Mouse (Mus musculus): ENCODE data around the gene Necab3.
A peak's percentile ranks its signal among the peaks of the same experiment; 100 is the strongest.

Necab3 gene

DNA sequence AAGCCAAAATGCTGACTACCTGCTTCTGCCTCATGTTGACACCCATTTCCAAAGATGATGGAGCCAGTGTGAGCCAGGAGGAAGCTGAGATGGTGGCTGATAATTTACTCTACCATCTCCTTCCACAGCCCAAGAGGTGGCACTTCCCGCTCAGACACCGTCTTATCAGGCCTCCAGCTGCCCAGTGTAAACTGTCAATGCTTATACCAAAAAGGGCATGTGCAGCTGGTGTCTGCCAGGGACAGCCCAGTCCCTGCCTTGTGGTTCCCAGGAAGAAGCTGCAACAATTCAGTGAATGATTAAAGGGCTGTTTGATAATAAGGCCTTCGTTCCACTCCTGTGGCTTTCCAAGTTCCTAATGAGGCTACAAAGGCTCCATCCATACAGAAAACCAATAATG is 20.0 kb downstream of the Necab3 start:
- DNase-seq = no peak

DNA sequence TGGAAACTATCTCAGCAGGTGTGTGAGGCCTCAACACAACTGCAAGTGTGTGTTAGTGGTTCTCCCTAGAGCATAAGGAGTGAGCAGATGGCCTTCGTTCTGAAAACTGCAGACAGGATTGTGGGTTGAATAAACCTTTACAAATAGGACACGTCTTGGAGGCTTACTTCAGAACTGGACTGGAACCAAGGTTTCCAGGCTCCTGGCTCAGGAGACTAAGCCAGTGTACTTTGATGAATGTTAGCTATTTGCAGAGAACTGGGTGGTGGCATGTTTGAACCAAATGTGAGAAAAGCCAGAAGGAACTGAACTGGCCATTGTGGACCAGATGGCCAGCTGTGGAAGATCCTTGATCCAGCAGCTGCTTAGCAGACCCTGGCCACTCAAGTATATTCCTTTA is 20.4 kb downstream of the Necab3 start:
- DNase-seq = no peak

DNA sequence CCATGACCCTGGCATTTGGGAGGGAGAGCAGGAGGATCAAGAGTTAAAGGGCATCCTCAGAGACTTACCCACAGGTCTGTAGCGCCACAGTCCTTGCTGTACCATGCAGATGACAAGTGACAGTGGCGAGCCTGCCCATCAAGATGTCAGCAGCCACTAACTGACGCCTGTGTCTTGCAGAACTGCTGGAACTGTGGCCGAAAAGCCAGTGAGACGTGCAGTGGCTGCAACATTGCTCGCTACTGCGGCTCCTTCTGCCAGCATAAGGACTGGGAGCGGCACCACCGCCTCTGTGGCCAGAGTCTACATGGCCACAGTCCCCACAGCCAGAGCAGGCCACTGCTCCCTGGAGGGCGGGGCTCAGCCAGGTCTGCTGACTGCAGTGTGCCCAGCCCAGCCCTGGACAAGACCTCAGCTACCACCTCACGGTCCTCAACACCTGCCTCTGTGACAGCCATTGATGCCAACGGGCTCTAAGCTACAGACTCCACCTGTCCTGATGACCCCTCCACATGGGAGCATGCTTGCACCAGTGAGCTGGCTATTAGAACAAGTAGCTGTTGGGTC is 23.9 kb downstream of the Necab3 start:
- DNase-seq = no peak

DNA sequence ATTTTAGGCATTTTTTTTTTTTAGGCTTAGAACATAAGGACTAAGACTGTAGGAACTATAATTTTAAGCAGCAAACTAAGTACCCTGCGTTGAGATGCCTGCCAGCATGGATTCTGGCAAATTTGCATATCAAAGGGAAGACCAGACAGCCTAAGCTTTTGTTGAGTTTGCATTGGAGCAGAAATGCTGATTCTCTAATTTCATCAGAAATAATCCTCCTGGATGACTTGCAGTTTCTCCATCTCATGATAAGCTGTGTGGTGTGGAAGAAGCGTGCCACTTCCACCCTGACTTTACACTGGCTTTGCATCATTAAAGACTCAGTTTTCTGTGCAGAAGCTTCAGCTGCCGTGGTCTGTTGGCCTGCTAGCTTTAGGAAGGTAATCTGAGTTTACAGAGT is 25.8 kb downstream of the Necab3 start:
- DNase-seq = no peak

DNA sequence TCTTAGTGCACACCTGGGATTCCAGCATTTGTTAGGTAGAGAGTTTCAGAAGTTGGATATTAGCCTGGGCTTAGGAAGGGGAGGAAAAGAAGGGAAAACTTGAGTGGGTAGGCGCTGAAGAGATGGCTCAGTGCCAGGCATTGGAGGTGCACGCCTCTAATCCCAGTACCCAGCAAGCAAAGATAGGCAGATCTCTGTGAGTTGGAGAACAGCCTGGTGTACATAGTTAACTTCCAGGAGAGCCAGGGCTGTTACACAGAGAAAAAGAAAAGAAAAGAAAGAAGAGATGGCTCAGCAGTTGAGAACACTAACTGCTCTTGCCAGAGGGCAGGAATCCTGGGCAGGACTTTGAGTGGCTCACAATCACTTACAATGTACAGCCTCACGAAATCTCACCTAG is 32.2 kb downstream of the Necab3 start:
- no peak for DNase-seq

DNA sequence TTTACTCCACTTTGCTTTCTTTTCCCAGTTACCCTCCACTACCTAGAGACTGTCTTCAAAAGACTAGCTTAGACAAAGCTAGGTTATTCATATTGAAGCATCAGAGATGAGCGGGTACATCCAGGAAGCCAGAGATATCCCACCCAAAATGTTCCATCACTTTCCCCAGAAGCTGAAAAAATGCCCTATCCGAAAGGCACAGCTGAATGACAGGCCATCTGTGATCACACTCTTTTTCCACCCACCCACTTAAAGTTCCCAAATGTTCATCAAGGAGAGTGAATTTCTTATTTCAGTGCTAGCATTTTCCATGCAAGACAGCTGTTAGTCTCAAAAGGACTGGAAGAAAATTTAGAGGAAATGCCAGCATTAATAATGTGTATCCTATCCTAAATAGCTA is 33.4 kb downstream of the Necab3 start:
- DNase-seq = no peak

DNA sequence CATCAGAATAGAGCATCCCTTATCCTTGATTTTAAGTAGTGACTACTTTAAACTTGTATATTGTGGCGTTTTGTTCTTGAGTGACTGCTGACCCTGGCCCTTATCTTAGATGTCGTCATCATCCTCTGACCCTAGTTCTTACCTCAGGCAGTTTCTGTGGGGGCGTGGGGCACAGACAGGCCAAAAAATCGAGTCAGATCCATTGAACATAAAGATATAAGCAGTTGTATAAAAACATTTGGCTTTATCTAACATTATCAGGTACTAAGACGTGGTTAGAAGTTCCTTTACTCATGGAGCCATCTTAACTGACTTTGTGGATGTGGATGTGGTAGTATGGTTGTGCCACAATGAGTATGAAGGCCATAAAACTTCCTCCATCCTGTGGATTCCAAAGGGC is 36.4 kb downstream of the Necab3 start:
- no peak for DNase-seq

DNA sequence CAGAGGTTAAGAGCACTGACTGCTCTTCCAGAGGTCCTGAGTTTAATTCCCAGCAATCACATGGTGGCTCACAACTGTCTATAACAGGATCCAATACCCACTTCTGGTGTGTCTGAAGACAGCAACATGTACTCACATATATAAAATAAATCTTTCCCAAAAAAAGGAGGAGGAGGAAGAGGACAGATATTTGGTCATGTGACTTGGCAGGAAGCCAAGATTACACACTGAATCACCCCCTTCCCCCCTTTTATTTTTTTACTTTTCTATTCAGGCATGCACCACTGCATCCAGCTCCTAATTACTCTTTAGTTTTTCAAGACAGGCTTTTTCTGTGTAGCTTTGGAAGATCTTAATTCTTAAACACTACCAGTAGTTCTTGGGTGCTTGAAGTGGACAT is 37.2 kb downstream of the Necab3 start:
- no peak for DNase-seq

DNA sequence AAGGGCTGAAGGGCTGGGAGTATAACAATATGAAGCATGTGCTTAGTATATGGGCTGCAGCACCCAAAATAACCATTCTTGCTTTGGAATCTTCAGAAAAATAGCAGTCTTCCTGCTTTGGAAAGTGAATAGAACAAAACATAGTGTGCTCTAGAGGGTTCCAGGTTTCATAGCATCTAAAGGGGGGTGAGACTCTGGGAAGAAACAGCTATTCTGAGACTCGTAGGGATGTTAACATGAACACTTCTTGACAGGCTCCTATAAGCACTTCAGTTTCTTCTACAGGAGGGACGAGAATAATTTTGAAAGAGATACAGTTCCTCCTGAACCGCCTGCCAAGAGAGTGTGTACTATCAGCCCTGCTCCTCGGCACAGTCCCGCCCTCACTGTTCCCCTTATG is 41.3 kb downstream of the Necab3 start:
- DNase-seq = no peak

DNA sequence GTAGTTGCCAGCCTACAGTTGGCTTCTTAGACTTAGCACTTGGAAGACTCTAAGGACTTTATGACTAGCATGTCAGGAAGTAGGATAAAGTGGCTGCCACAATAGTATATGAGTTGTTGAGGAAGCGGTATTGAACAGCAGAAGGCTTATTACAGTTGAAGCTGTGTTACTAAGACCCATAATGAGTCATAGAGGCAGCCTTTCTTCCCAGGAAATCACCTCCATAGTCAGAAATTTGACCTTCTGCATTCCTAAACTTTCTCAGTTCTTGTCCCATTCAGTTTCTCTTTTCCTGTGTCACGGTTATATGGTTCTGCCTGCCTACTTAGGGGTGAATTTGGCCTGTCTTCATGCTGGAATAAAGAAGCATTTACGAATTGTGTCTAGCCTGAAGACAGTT is 41.7 kb downstream of the Necab3 start:
- no peak for DNase-seq

DNA sequence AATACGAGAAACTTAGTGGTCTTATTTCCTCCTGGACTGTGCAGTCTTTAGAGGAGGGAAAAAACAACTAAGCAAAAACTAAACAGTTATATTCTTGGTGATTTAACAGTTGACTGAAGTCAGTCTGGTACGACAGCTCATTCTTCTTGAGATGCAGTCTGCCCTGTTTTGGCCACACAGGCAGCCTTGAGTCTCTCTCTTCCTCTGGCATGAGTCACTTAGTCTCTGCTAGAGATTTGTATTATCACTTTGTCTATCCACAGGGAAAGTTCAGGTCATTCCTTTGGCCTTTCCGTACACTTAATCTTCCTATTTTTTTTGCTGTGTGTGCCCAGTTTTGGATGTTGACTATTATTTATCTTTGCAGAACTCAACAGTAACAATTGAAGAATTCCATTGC is 48.5 kb downstream of the Necab3 start:
- DNase-seq = no peak

DNA sequence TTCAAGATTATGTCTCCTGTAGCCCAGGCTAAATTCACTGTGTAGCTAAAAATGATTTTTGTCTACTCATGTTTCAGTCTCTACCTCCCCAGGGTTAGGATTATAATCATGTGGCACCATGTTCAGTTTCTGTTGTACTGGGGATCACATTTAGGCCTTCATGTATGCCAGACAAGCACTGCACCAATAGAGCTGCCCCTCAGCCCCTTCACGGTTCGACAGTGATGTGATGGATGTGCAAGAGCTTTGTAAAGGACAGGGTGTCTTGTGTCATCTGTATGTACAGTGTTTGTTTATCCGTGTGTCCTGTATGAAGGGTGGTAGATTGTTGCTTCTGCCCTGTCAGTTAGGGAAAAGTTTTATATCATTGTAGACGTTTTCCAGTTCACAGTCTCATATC is 50.2 kb downstream of the Necab3 start:
- DNase-seq = no peak

DNA sequence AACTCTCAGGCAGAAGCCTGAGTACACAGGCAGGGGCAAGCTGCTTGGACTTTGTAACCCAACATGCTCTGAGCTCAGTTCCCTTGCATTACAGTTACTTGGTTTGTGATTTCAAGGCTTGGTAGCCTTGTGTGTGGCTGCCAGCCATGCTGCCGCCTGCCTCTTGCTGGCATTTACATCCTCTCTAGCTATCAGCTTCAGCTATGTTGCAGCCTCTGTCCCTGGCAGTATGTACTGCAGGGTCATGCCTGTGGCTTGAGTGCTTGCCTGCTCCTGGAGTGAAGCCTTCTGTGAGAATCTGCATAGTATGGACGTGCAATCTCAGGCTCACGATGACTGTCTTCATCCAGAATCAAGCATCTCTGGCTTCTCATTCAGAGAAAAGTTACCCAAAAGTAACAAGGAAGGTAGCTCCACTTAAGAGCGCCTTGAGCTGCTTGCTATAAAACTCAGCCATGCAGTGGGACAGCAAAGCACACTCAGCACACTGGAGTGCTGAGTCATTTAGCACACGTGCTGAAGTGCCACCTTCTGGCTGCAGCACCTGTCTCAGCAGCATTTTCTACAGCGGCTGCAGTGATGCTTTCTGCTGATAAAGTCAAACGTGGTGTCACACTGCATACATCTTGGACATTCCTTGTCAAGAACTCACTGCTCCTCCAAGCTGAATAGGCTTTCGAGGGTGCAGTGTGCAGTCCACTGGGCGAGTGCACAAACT is 51.0 kb downstream of the Necab3 start:
- DNase-seq = peak; percentile 51

DNA sequence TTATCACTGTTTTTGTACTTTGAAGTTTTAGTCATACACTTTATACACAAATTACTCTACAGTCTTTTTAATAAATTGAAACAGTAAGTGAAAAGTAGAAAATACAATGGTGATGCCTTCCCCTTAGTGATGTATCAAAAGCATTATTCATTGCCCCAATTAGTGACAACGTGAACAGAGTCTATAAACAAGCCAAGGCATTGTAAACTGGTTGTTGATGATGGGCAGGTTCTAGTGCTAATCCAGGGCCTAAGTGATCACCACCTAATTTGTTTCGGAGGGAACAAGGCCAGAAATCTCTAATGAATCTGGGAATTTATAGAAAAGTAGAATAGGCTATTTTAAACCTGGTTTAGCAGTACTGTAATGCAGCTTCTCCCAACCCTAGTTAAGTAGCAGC is 51.6 kb downstream of the Necab3 start:
- no peak for DNase-seq

DNA sequence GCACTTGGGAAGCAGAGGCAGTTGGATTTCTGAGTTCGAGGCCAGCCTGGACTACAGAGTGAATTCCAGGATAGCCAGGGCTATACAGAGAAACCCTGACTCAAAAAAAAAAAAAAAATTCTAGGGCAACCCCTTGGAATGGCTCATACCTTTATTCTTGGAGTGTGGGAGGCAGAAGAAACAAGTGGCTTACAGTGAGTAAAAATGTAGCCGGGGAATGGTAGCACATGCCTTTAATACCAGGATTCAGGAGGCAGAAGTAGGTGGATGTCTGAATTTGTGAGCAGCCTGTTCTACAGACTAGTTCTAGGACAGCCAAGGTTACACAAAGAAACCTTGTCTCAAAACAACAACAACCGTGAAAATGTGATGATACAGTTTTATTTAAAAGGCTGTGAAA is 57.9 kb downstream of the Necab3 start:
- DNase-seq = no peak

DNA sequence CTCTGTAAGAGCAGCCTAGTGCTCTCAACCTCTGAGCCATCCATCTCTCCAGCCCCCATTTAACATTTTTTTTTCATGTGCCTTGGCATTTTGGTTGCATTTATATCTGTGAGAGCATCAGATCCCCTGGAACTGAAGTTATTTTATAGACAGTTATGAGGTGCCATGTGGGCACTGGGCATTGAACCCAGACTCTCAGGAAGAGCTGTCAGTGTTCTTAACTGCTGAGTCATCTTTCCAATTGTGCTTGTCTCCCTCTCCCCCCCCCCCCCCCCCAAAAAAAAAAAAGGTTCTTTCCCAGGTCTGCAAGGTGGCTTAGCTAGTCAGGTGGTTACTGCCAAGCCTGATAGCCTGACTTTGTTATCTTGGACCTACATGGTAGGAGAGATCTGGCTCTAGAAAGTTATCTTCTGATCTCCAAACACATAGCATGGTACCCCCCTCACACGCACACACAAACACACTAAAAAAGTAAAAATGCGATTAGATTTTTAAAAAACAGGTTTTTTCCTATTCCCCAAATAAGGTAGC is 58.9 kb downstream of the Necab3 start:
- DNase-seq = no peak

DNA sequence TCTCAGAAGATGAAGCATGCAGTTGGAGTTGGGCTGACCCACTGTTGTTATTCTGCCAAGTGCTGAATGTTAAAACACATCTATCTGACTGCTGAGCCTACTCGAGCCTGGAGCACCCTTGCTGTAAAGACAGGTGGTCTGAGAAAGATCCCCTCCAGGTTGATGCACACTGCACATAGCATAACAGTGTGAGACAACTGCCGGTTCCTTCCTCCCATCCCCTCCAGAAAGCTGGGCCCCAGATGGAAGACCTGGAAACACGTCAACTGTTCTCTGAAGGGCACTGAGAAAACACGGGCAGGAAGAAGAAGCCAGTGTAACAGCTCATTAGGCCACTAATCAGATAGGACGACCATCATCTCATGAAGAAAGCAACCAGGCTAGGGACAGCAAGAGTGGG is 60.1 kb downstream of the Necab3 start:
- DNase-seq = no peak

DNA sequence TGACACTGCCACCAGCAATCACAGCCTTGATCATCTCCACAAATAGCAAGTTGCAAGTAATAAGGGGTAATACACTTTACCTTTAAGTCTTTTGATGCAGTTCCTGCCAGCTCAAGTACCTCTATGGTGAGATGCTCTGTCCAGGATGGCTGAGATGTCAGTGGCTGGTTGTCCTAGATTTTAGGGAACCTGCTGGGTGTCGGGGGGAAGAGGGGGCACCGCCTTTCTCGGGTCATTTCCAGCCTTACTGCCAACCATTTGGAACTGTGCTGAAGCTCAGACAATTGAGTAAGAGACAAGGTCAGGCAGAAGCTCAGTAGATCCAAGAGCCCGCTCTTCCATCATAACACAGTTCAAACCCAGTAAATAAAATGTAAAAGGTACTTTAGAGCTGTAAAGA is 63.7 kb downstream of the Necab3 start:
- DNase-seq = no peak

All from thymus, postnatal 4 days (tissue).